Mouse (Mus musculus): Measurements from ENCODE around the gene Adad1.

Gene Adad1

GRCm38 (mm10) chr3:37169283-37169682 is 106.0 kb downstream of the Adad1 start:
- DNase-seq (ENCODE audit: low spot score in 2 of 2), result no peak

Data from cerebellum, postnatal 4 days (tissue).